Mouse (Mus musculus) MEL (cell line): ENCODE measurements at regions not wholly inside any gene's neighbourhood (a gene's known extent, or its start where the extent isn't known, plus 50 kb on each side); places are given as distances from the start of the nearest gene placed in this dataset.

Experiments
- DNase-seq: peaks from one replicate; pipeline ENCODE4 v3.0.0; 2011; ENCODE audit warnings: low read depth, low spot score
- H3K27ac ChIP-seq: 2 replicates; pipeline ENCODE4 v1.5.1; 2012; ENCODE audit warnings: low read depth, mild to moderate bottlenecking, control low read depth, low read length, moderate library complexity; ENCODE audit not compliant: control insufficient read depth
- H3K27me3 ChIP-seq, 2 experiments: fragments of 150-350 bp in 1 of 2; sonication (generic) in 1 of 2; 2 replicates each; pipeline ENCODE4 v1.6.1; 2012; ENCODE audit warnings: low read length in 2 of 2, mild to moderate bottlenecking in 2 of 2, improper control_type of control experiment in 1 of 2, moderate library complexity in 1 of 2; ENCODE audit not compliant: insufficient read depth in 2 of 2, control insufficient read depth in 1 of 2
- H3K36me3 ChIP-seq, 2 experiments: 2 replicates each; pipeline ENCODE4 v1.6.1; 2012 to 2014; ENCODE audit warnings: low read length in 2 of 2, improper control_type of control experiment in 1 of 2, inconsistent platforms in 1 of 2, mild to moderate bottlenecking in 1 of 2; ENCODE audit not compliant: insufficient read depth in 2 of 2, control insufficient read depth in 1 of 2
- H3K4me1 ChIP-seq, 2 experiments: fragments of 150-350 bp in 1 of 2; sonication (generic) in 1 of 2; 2 replicates each; pipeline ENCODE4 v1.6.1; 2012; ENCODE audit warnings: low read length in 2 of 2, improper control_type of control experiment in 1 of 2, mild to moderate bottlenecking in 1 of 2; ENCODE audit not compliant: insufficient read depth in 2 of 2, control insufficient read depth in 1 of 2
- H3K4me3 ChIP-seq, 2 experiments: fragments of 150-350 bp in 1 of 2; sonication (generic) in 1 of 2; 2 replicates each; pipeline ENCODE4 v1.5.1; 2012; ENCODE audit warnings: low read depth in 2 of 2, low read length in 2 of 2, mild to moderate bottlenecking in 2 of 2, moderate library complexity in 2 of 2, control low read depth in 1 of 2, improper control_type of control experiment in 1 of 2; ENCODE audit not compliant: control insufficient read depth in 1 of 2, insufficient read depth in 1 of 2
- H3K79me2 ChIP-seq: 2 replicates; pipeline ENCODE4 v1.6.1; 2012; ENCODE audit warnings: mild to moderate bottlenecking, low read length, moderate library complexity; ENCODE audit not compliant: control insufficient read depth, poor library complexity, insufficient read depth
- H3K9ac ChIP-seq: 2 replicates; pipeline ENCODE4 v1.6.1; 2012; ENCODE audit warnings: low read depth, mild to moderate bottlenecking, control low read depth, low read length, moderate library complexity; ENCODE audit not compliant: control insufficient read depth, poor library complexity, severe bottlenecking
- H3K9me3 ChIP-seq: fragments of 150-350 bp; sonication (generic); replicated peaks from 2 replicates; pipeline ENCODE4 v1.6.1; 2012; ENCODE audit warnings: mild to moderate bottlenecking, low read length, improper control_type of control experiment, moderate library complexity; ENCODE audit not compliant: insufficient read depth
- BHLHE40 ChIP-seq: IDR thresholded peaks from 2 replicates; pipeline ENCODE4 v1.6.1; 2012; ENCODE audit warnings: low read depth, mild to moderate bottlenecking, inconsistent platforms, low read length, improper control_type of control experiment, borderline replicate concordance
- CHD1 ChIP-seq: IDR thresholded peaks from 2 replicates; pipeline ENCODE4 v1.6.1; 2012; ENCODE audit warnings: low read depth, mild to moderate bottlenecking, inconsistent platforms, low read length, improper control_type of control experiment
- CTCF ChIP-seq, 3 experiments: IDR thresholded peaks in 2 of 3; conservative IDR thresholded peaks in 1 of 3; 2 replicates each; pipeline ENCODE4 v1.5.1; 2011 to 2012; ENCODE audit warnings: low read length in 3 of 3, low read depth in 2 of 3, mild to moderate bottlenecking in 2 of 3, improper control_type of control experiment in 1 of 3, inconsistent platforms in 1 of 3, mixed read lengths in 1 of 3, moderate library complexity in 1 of 3; ENCODE audit not compliant: control insufficient read depth in 1 of 3, insufficient read depth in 1 of 3, poor library complexity in 1 of 3, severe bottlenecking in 1 of 3
- ELF1 ChIP-seq: IDR thresholded peaks from 2 replicates; pipeline ENCODE4 v1.6.1; 2014; ENCODE audit warnings: low read depth, mild to moderate bottlenecking, inconsistent platforms, low read length, improper control_type of control experiment, moderate library complexity
- GABPA ChIP-seq: IDR thresholded peaks from 2 replicates; pipeline ENCODE4 v1.6.1; 2012; ENCODE audit warnings: low read depth, mild to moderate bottlenecking, inconsistent platforms, low read length, improper control_type of control experiment, moderate library complexity
- GATA1 ChIP-seq: IDR thresholded peaks from 2 replicates; pipeline ENCODE4 v1.6.1; 2011; ENCODE audit warnings: low read depth, low read length, improper control_type of control experiment
- HCFC1 ChIP-seq: IDR thresholded peaks from 2 replicates; pipeline ENCODE4 v1.6.1; 2012; ENCODE audit warnings: low read depth, mild to moderate bottlenecking, inconsistent platforms, low read length, improper control_type of control experiment, moderate library complexity
- JUND ChIP-seq: IDR thresholded peaks from 2 replicates; pipeline ENCODE4 v1.6.1; 2011; ENCODE audit warnings: low read depth, mild to moderate bottlenecking, improper control_type of control experiment, low read length
- KAT2A ChIP-seq: conservative IDR thresholded peaks from 2 replicates; pipeline ENCODE4 v1.6.1; 2012; ENCODE audit warnings: low read depth, low read length, improper control_type of control experiment, inconsistent platforms
- MAFK ChIP-seq: IDR thresholded peaks from 2 replicates; pipeline ENCODE4 v1.6.1; 2011; ENCODE audit warnings: low read depth, mild to moderate bottlenecking, low read length, improper control_type of control experiment, borderline replicate concordance
- MAX ChIP-seq: IDR thresholded peaks from 2 replicates; pipeline ENCODE4 v1.6.1; 2011; ENCODE audit warnings: low read length, improper control_type of control experiment
- MXI1 ChIP-seq: IDR thresholded peaks from 2 replicates; pipeline ENCODE4 v1.6.1; 2011; ENCODE audit warnings: mild to moderate bottlenecking, low read depth, low read length, improper control_type of control experiment
- MYB ChIP-seq: IDR thresholded peaks from 2 replicates; pipeline ENCODE4 v1.6.1; 2011; ENCODE audit warnings: mild to moderate bottlenecking, low read depth, low read length, improper control_type of control experiment
- MYC ChIP-seq: IDR thresholded peaks from 2 replicates; pipeline ENCODE4 v1.6.1; 2011; ENCODE audit warnings: low read depth, mild to moderate bottlenecking, low read length, improper control_type of control experiment, moderate library complexity
- NELFE ChIP-seq: IDR thresholded peaks from 2 replicates; pipeline ENCODE4 v1.6.1; 2011; ENCODE audit warnings: low read depth, low read length, improper control_type of control experiment
- NRF1 ChIP-seq: IDR thresholded peaks from 2 replicates; pipeline ENCODE4 v1.6.1; 2014; ENCODE audit warnings: low read depth, mild to moderate bottlenecking, inconsistent platforms, low read length, improper control_type of control experiment, moderate library complexity; ENCODE audit not compliant: poor library complexity, insufficient read depth, severe bottlenecking
- POLR2AphosphoS2 ChIP-seq: IDR thresholded peaks from 2 replicates; pipeline ENCODE4 v1.6.1; 2011; ENCODE audit warnings: low read length, improper control_type of control experiment
- POLR2AphosphoS5 ChIP-seq: IDR thresholded peaks from 2 replicates; pipeline ENCODE4 v1.6.1; 2012; ENCODE audit warnings: low read depth, borderline replicate concordance, mild to moderate bottlenecking, inconsistent platforms, low read length, moderate library complexity, mixed read lengths
- TBP ChIP-seq: IDR thresholded peaks from 2 replicates; pipeline ENCODE4 v1.8.0; 2011; ENCODE audit warnings: low read depth, low read length, improper control_type of control experiment
- TCF12 ChIP-seq: IDR thresholded peaks from 2 replicates; pipeline ENCODE4 v1.6.1; 2014; ENCODE audit warnings: low read depth, mild to moderate bottlenecking, inconsistent platforms, low read length, improper control_type of control experiment, moderate library complexity
- UBTF ChIP-seq: IDR thresholded peaks from 2 replicates; pipeline ENCODE4 v1.6.1; 2012; ENCODE audit warnings: low read depth, mild to moderate bottlenecking, inconsistent platforms, low read length, improper control_type of control experiment, moderate library complexity, borderline replicate concordance; ENCODE audit not compliant: insufficient read depth
- USF1 ChIP-seq: IDR thresholded peaks from 2 replicates; pipeline ENCODE4 v1.6.1; 2014; ENCODE audit warnings: low read depth, mild to moderate bottlenecking, inconsistent platforms, low read length, improper control_type of control experiment, moderate library complexity
- USF2 ChIP-seq, 2 experiments: IDR thresholded peaks; 2 replicates each; pipeline ENCODE4 v1.6.1; 2011 to 2012; ENCODE audit warnings: improper control_type of control experiment in 2 of 2, low read length in 2 of 2, borderline replicate concordance in 1 of 2, inconsistent platforms in 1 of 2, low read depth in 1 of 2, mild to moderate bottlenecking in 1 of 2; ENCODE audit not compliant: insufficient read depth in 1 of 2
- ZC3H11A ChIP-seq: IDR thresholded peaks from 2 replicates; pipeline ENCODE4 v1.6.1; 2012; ENCODE audit warnings: low read depth, mild to moderate bottlenecking, inconsistent platforms, low read length, improper control_type of control experiment

GRCm38 (mm10) chr11:26814601-26815000 lies 220.8 kb upstream of the Vrk2 start:
- TF ChIP-seq MXI1 (no peak), TBP (no peak), NELFE (no peak), ELF1 (no peak), UBTF (no peak), GATA1 (no peak), MYB (no peak), HCFC1 (no peak), USF2 (IDR thresholded peaks at IDR 0.05; ENCODE audit: borderline replicate concordance in 1 of 2, insufficient read depth in 1 of 2, low read depth in 1 of 2, low read length in 2 of 2) (no peak), USF1 (no peak), TCF12 (no peak), GABPA (no peak), MAFK (no peak), CTCF (IDR thresholded peaks at IDR 0.05 in 2 of 3, conservative IDR thresholded peaks at IDR 0.05 in 1 of 3; ENCODE audit: control insufficient read depth in 1 of 3, insufficient read depth in 1 of 3, low read depth in 2 of 3, low read length in 3 of 3, poor library complexity in 1 of 3, severe bottlenecking in 1 of 3) (no peak), MYC (no peak), POLR2AphosphoS2 (no peak), ZC3H11A (no peak), CHD1 (no peak), NRF1 (no peak), KAT2A (no peak)
- DNase-seq = no peak
- H3K27ac ChIP-seq = no peak overlapping the region

GRCm38 (mm10) chr11:26802249-26802941 lies 208.6 kb upstream of the Vrk2 start:
- Histone ChIP-seq H3K4me1 (no peaks in the 10 kb centered on the region), H3K36me3 (no peaks in the 10 kb centered on the region), H3K9me3 (no peaks in the 10 kb centered on the region; the same call in 1 of the 2 replicates), H3K79me2 (no peaks in the 10 kb centered on the region), H3K4me3 (no peak overlapping the region), H3K9ac (no peak overlapping the region), H3K27ac (no peak overlapping the region), H3K27me3 (peaks cover 7 to 15% of the 10 kb centered on the region in 2 experiments; a peak in 3 of 4 replicates)
- no peak for DNase-seq
- TF ChIP-seq MAX (no peak), JUND (no peak), BHLHE40 (no peak), TCF12 (no peak), POLR2AphosphoS5 (no peak)
- TF ChIP-seq, all 39 proteins: peak for 0

More at GRCm38 (mm10) chr11:26814601-26815000, 220.8 kb upstream of the Vrk2 start:
- Histone ChIP-seq H3K79me2 (no peaks in the 10 kb centered on the region), H3K9ac (no peak overlapping the region), H3K4me3 (no peak overlapping the region), H3K4me1 (no peaks in the 10 kb centered on the region), H3K9me3 (no peaks in the 10 kb centered on the region), H3K27me3 (peaks cover 0 to 2% of the 10 kb centered on the region in 2 experiments; a peak in 1 of 4 replicates), H3K36me3 (no peaks in the 10 kb centered on the region)
